In genomic region chr12:72089802-72090201, GRCm38 (mm10) we compare ENCODE assay signal across 36 mouse cellular contexts. TPM values are rescaled to one million over a fixed set of nuclear protein-coding genes. Genes with fewer than 3 reads are reported as not detected.
"Had no signal": no experiment of that assay in that cellular context is flagged by ENCODE, and none has a peak within 500 bp of the region (broad histone marks: within the 10 kb centered on the region; RNA-seq: fewer than 3 reads in every experiment).

No protein-coding gene starts in this region.

- H3K27me3 ChIP-seq: heart, embryonic 12.5 days; heart, embryonic 13.5 days; heart, embryonic 15.5 days; hindbrain, embryonic 12.5 days; hindbrain, embryonic 13.5 days; hindbrain, embryonic 15.5 days; intestine, embryonic 15.5 days; kidney, embryonic 15.5 days had no signal

- H3K9me3 ChIP-seq: heart, embryonic 10.5 days; heart, embryonic 12.5 days; heart, embryonic 13.5 days; heart, embryonic 15.5 days; hindbrain, embryonic 10.5 days; hindbrain, embryonic 12.5 days; hindbrain, embryonic 13.5 days; hindbrain, embryonic 15.5 days; intestine, embryonic 15.5 days; kidney, embryonic 15.5 days had no signal

- H3K4me3 ChIP-seq: heart, embryonic 10.5 days; heart, embryonic 12.5 days; heart, embryonic 13.5 days; heart, embryonic 15.5 days; hindbrain, embryonic 10.5 days; hindbrain, embryonic 12.5 days; hindbrain, embryonic 13.5 days; hindbrain, embryonic 15.5 days; intestine, embryonic 15.5 days; kidney, embryonic 15.5 days; layer of hippocampus, adult 2 months had no signal

- H3K9ac ChIP-seq: heart, embryonic 12.5 days; heart, embryonic 13.5 days; heart, embryonic 15.5 days; hindbrain, embryonic 12.5 days; hindbrain, embryonic 13.5 days; hindbrain, embryonic 14.5 days; hindbrain, embryonic 15.5 days; intestine, embryonic 15.5 days; kidney, embryonic 15.5 days had no signal

- H3K27ac ChIP-seq: heart, embryonic 10.5 days; heart, embryonic 13.5 days; heart, embryonic 15.5 days; hindbrain, embryonic 10.5 days; hindbrain, embryonic 12.5 days; hindbrain, embryonic 13.5 days; hindbrain, embryonic 14.5 days; hindbrain, embryonic 15.5 days; hindbrain, postnatal 0 days; intestine, embryonic 15.5 days; kidney, embryonic 15.5 days; kidney, postnatal 0 days; layer of hippocampus, adult 2 months had no signal

- H3K4me2 ChIP-seq: heart, embryonic 11.5 days; heart, embryonic 12.5 days; heart, embryonic 13.5 days; heart, embryonic 15.5 days; hindbrain, embryonic 12.5 days; hindbrain, embryonic 13.5 days; hindbrain, embryonic 14.5 days; hindbrain, embryonic 15.5 days; intestine, embryonic 15.5 days; kidney, embryonic 15.5 days had no signal

- ATAC-seq: hindbrain, embryonic 16.5 days; hindbrain, postnatal 0 days; inflammation-experienced regulatory T-cells, adult 6 months; intestine, embryonic 15.5 days; intestine, embryonic 16.5 days; intestine, postnatal 0 days had no signal

- DNase-seq: heart, postnatal 10 days; heart, postnatal 14 days; heart, postnatal 36 days; heart, postnatal 4 days; kidney, adult 11 months; kidney, adult 18-20 months; kidney, adult 2 months; kidney, adult 8-10 months; kidney, adult 9 months; kidney, postnatal 10 days; kidney, postnatal 14 days; kidney, postnatal 25 days; kidney, postnatal 36 days; kidney, postnatal 4 days; layer of hippocampus, adult 9-11 months; layer of hippocampus, postnatal 36 days had no signal

RNA-seq across cellular contexts. Expression of gene Gpr135, which starts 18.9 kb away (rescaled TPM):
- total RNA-seq: hematopoietic stem cell, adult 5-6 weeks had no signal
- polyA plus RNA-seq: inflammation-experienced regulatory T-cells, adult 6 months had no signal
